Mouse (Mus musculus) gastrocnemius, adult 8-10 months (tissue): ENCODE data around the gene Card19. TPM values are rescaled to one million over a fixed set of nuclear protein-coding genes. Genes with fewer than 3 reads are reported as not detected.

Experiments used
- DNase-seq, 2 experiments: peaks; one replicate each; pipeline ENCODE4 v3.0.0; 2022; ENCODE audit warnings: low spot score in 2 of 2
- total RNA-seq, 4 experiments: library from RNA; stranded (reverse); gene quantifications; 2 replicates each; pipeline ENCODE4 v1.2.4; 2022

Card19 gene
- total RNA-seq, 4 experiments from 2014 or later, result 121 to 134 (median 131) TPM

GRCm38 (mm10) chr13:49196211-49196610 lies 19.6 kb downstream of the Card19 start:
- no peak for DNase-seq

GRCm38 (mm10) chr13:49195651-49196050 lies 20.2 kb downstream of the Card19 start:
- DNase-seq, result no peak

- no peak for DNase-seq
These were observed 21.0 kb downstream of the Card19 start for GRCm38 (mm10) chr13:49194811-49195210.

- no peak for DNase-seq
These were observed 22.2 kb downstream of the Card19 start for GRCm38 (mm10) chr13:49193650-49194049.

GRCm38 (mm10) chr13:49192156-49192855 lies 23.5 kb downstream of the Card19 start:
- no peak for DNase-seq

- no peak for DNase-seq
These were observed 24.2 kb downstream of the Card19 start for GRCm38 (mm10) chr13:49191673-49192035.

- DNase-seq, result no peak
These were observed 24.8 kb downstream of the Card19 start for GRCm38 (mm10) chr13:49190876-49191672.

- no peak for DNase-seq
These were observed 25.6 kb downstream of the Card19 start for GRCm38 (mm10) chr13:49189970-49190870.

- DNase-seq, result no peak
These were observed 26.9 kb downstream of the Card19 start for GRCm38 (mm10) chr13:49188966-49189360.

GRCm38 (mm10) chr13:49188219-49188965 lies 27.4 kb downstream of the Card19 start:
- no peak for DNase-seq

GRCm38 (mm10) chr13:49187288-49188218 lies 28.3 kb downstream of the Card19 start, which contains the start of gene Ninj1:
Gene Ninj1, plus strand, starts transcription at chr13:49187485.
- DNase-seq, result peak; percentile 75 to 82

GRCm38 (mm10) chr13:49186798-49187287 lies 29.0 kb downstream of the Card19 start:
- no peak for DNase-seq

- DNase-seq, result no peak
These were observed 32.2 kb downstream of the Card19 start for GRCm38 (mm10) chr13:49183646-49184045.

- DNase-seq, result no peak
These were observed 32.7 kb downstream of the Card19 start for GRCm38 (mm10) chr13:49183161-49183560.

- DNase-seq, result no peak
These were observed 34.3 kb downstream of the Card19 start for GRCm38 (mm10) chr13:49181411-49181984.

GRCm38 (mm10) chr13:49180691-49181090 lies 35.1 kb downstream of the Card19 start:
- no peak for DNase-seq

- no peak for DNase-seq
These were observed 35.6 kb downstream of the Card19 start for GRCm38 (mm10) chr13:49180274-49180673.

- peak; percentile 51 to 65 for DNase-seq
These were observed 36.8 kb downstream of the Card19 start for GRCm38 (mm10) chr13:49178839-49179585.
